Mouse (Mus musculus) CD4-positive, CD25-positive, alpha-beta regulatory T cell, adult 9 weeks (primary cell): ENCODE data around the gene Cacng1. TPM values are rescaled to one million over a fixed set of nuclear protein-coding genes. Genes with fewer than 3 reads are reported as not detected.

Experiments
- polyA plus RNA-seq: library from polyadenylated mRNA; unstranded; fragments of 100-300 nt; shearing (Covaris generic); gene quantifications from one replicate; pipeline ENCODE4 v1.2.1, GENCODE M21; 2017

Cacng1 gene
- not detected for polyA plus RNA-seq

GRCm38 (mm10) chr11:107716332-107716938, at the start of gene Cacng1:
Gene Cacng1, minus strand, starts transcription at chr11:107716522.

Other genes with a start within 250 kb of the Cacng1 start
- gene Pitpnc1, start 245.8 kb downstream of the Cacng1 start, polyA plus RNA-seq = 80.3 TPM
- gene Psmd12, start 237.0 kb downstream of the Cacng1 start, polyA plus RNA-seq = 144 TPM
- gene Helz, start 168.6 kb downstream of the Cacng1 start, polyA plus RNA-seq = 40.2 TPM
- not detected for gene Cacng4, start 78.0 kb upstream of the Cacng1 start, polyA plus RNA-seq
- gene Cacng5, start 198.5 kb upstream of the Cacng1 start, polyA plus RNA-seq = not detected